25 mouse cellular contexts compared by ENCODE assay signal in the genomic region with DNA sequence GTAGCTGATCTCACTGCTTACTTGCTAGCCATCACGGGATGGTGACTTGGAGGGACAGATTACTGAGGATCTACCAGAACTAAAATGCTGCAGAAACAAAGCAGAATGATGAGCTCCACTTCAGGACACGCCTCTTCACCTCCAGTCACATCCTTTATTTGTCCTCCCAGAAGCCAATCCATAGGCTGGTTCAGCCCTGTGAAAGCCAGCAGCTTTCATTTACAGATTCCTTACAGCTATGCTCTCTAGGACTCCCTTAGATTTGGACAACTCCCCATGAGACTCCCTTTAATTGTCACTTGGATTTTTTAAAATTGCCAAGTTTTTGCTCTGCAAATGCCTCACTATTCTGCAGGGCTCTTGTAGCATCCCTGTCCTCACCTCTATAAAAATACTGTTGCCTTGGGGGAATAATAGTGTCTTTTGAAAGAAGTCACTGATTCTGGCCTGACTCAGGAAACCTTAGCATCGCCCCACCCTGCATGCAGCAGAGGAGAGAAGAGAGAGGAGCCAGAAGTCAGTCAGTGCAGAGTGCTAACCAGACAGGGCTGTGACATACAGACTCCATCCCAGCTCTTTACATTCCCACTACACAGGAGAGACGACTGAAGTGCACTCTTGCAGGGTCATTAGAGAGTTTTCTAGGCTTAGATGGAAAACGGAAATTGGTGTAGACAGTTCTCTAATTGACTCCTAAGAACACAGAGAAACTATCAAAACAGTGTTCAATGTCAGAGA. TPM values are rescaled to one million over a fixed set of nuclear protein-coding genes. Genes with fewer than 3 reads are reported as not detected.
DNase-seq lines count a peak whose midpoint lies in the region; ATAC-seq and TF ChIP-seq lines count a peak whose summit lies in the region.
"Had no signal": no experiment of that assay in that cellular context is flagged by ENCODE, and none has a peak within 500 bp of the region (broad histone marks: within the 10 kb centered on the region; RNA-seq: fewer than 3 reads in every experiment).

No protein-coding gene starts in this region.

- intact Hi-C loops in heart, adult 2 months (cut with DNase I) = no loop called here
- intact Hi-C loops in left cerebral cortex, postnatal 10 days (cut with DNase I) = loop anchor here (5.0 kb wide), 1 partner anchor 198 kb away; no protein-coding TSS in a partner anchor

- H3K79me2 ChIP-seq in heart, adult 2 months (replicated peaks; ENCODE audit: control insufficient read depth, insufficient read depth, low read length) = no peaks in the 10 kb centered on the region

- TF ChIP-seq POLR2A in heart, adult 2 months (IDR thresholded peaks at IDR 0.05; ENCODE audit: insufficient read depth, low read depth, low read length) = no peak

- H3K27ac ChIP-seq in midbrain, embryonic 12.5 days (replicated peaks) = peak overlapping the region; percentile 58
- no peak overlapping the region for H3K27ac ChIP-seq in midbrain, embryonic 11.5 days (ENCODE audit: low read depth, low read length)
- H3K27ac ChIP-seq in forebrain, embryonic 14.5 days (ENCODE audit: low read depth, low read length) = peak overlapping the region; percentile 22
- peak overlapping the region; percentile 79 for H3K27ac ChIP-seq in hindbrain, embryonic 14.5 days
- H3K27ac ChIP-seq in neural tube, embryonic 14.5 days (ENCODE audit: low read depth, low read length) = peak overlapping the region; percentile 44
- no peak overlapping the region for H3K27ac ChIP-seq in heart, adult 2 months
- H3K27ac ChIP-seq: kidney, postnatal 0 days; left cerebral cortex, adult 2 months; liver, embryonic 13.5 days; lung, embryonic 15.5 days; macrophage had no signal

- ATAC-seq in midbrain, embryonic 12.5 days (ENCODE audit: low FRiP score, low read depth) = no peak
- no peak for ATAC-seq in midbrain, embryonic 11.5 days (ENCODE audit: low FRiP score)
- 0 out of 2 replicates have a peak, but pooled peaks have one; percentile 27 for ATAC-seq in forebrain, embryonic 14.5 days
- ATAC-seq in hindbrain, embryonic 14.5 days (ENCODE audit: low FRiP score) = peak; percentile 48; the same call in 1 of the 2 replicates
- no peak for ATAC-seq in neural tube, embryonic 14.5 days (ENCODE audit: low read depth)

- no peak overlapping the region for H3K4me3 ChIP-seq in midbrain, embryonic 12.5 days
- no peak overlapping the region for H3K4me3 ChIP-seq in midbrain, embryonic 11.5 days (ENCODE audit: low read depth, low read length)
- H3K4me3 ChIP-seq in forebrain, embryonic 14.5 days (ENCODE audit: low read depth, low read length) = no peak overlapping the region
- no peak overlapping the region for H3K4me3 ChIP-seq in hindbrain, embryonic 14.5 days (replicated peaks; ENCODE audit: low read length)
- H3K4me3 ChIP-seq in neural tube, embryonic 14.5 days (ENCODE audit: low read depth, low read length) = no peak overlapping the region
- no peak overlapping the region for H3K4me3 ChIP-seq in heart, adult 2 months
- H3K4me3 ChIP-seq: heart, embryonic 12.5 days; left cerebral cortex, adult 2 months; liver, embryonic 13.5 days; lung, embryonic 15.5 days had no signal

- H3K27me3 ChIP-seq in midbrain, embryonic 12.5 days = no peaks in the 10 kb centered on the region
- no peaks in the 10 kb centered on the region for H3K27me3 ChIP-seq in midbrain, embryonic 11.5 days (ENCODE audit: control insufficient read depth, insufficient read depth, low read length)
- no peaks in the 10 kb centered on the region for H3K27me3 ChIP-seq in forebrain, embryonic 14.5 days (replicated peaks; ENCODE audit: control insufficient read depth, insufficient read depth, low read length)
- no peaks in the 10 kb centered on the region for H3K27me3 ChIP-seq in hindbrain, embryonic 14.5 days (ENCODE audit: control insufficient read depth, insufficient read depth, low read length)
- H3K27me3 ChIP-seq in neural tube, embryonic 14.5 days (ENCODE audit: control insufficient read depth, insufficient read depth, low read length) = no peaks in the 10 kb centered on the region
- H3K27me3 ChIP-seq in heart, adult 2 months (ENCODE audit: control insufficient read depth, insufficient read depth, low read length) = no peaks in the 10 kb centered on the region
- H3K27me3 ChIP-seq: heart, embryonic 12.5 days; liver, embryonic 13.5 days; lung, embryonic 15.5 days had no signal

- no peak for DNase-seq in midbrain, embryonic 11.5 days (ENCODE audit: low spot score, missing footprints)
- DNase-seq in forebrain, embryonic 14.5 days (ENCODE audit: low spot score) = peak; percentile 20
- no peak for DNase-seq in hindbrain, embryonic 14.5 days (ENCODE audit: low spot score)
- no peak for DNase-seq in heart, adult 2 months
- DNase-seq in left cerebral cortex, postnatal 10 days (ENCODE audit: extremely low spot score in 1 of 2, low spot score in 2 of 2) = no peak
- DNase-seq: cerebellum, postnatal 14 days; embryo, embryonic 11 days; gastrocnemius, postnatal 36 days; kidney, adult 11 months; liver, embryonic 13.5 days; spleen, adult 18-20 months had no signal

- H3K4me2 ChIP-seq in midbrain, embryonic 12.5 days (replicated peaks) = no peak overlapping the region
- H3K4me2 ChIP-seq in midbrain, embryonic 11.5 days = no peak overlapping the region
- H3K4me2 ChIP-seq in forebrain, embryonic 14.5 days (ENCODE audit: low read length) = no peak overlapping the region
- H3K4me2 ChIP-seq in hindbrain, embryonic 14.5 days (replicated peaks) = 0 out of 2 replicates have a peak overlapping the region, but pooled peaks have one; percentile 17
- H3K4me2 ChIP-seq in neural tube, embryonic 14.5 days (ENCODE audit: low read depth, low read length) = no peak overlapping the region
- H3K4me2 ChIP-seq: heart, embryonic 12.5 days; liver, embryonic 13.5 days; lung, embryonic 15.5 days had no signal

- no peak for TF ChIP-seq EP300 in heart, adult 2 months (IDR thresholded peaks at IDR 0.05; ENCODE audit: insufficient read depth, low read depth, low read length)

- 0 out of 2 replicates have a peak, but pooled peaks cover 3% of the 10 kb centered on the region for H3K36me3 ChIP-seq in midbrain, embryonic 12.5 days
- H3K36me3 ChIP-seq in midbrain, embryonic 11.5 days (ENCODE audit: control insufficient read depth, insufficient read depth, low read length) = no peaks in the 10 kb centered on the region
- H3K36me3 ChIP-seq in forebrain, embryonic 14.5 days (ENCODE audit: control insufficient read depth, insufficient read depth, low read length) = no peaks in the 10 kb centered on the region
- H3K36me3 ChIP-seq in hindbrain, embryonic 14.5 days (replicated peaks; ENCODE audit: control insufficient read depth, insufficient read depth) = peaks cover 7% of the 10 kb centered on the region; the same call in 1 of the 2 replicates
- no peaks in the 10 kb centered on the region for H3K36me3 ChIP-seq in neural tube, embryonic 14.5 days (ENCODE audit: control insufficient read depth, insufficient read depth, low read length)
- no peaks in the 10 kb centered on the region for H3K36me3 ChIP-seq in heart, adult 2 months (ENCODE audit: control insufficient read depth, insufficient read depth, low read length)
- H3K36me3 ChIP-seq: heart, embryonic 12.5 days; liver, embryonic 13.5 days; lung, embryonic 15.5 days had no signal

- 69% methylated on average over 5 of the region's 5 CpGs for WGBS in midbrain, embryonic 12.5 days
- WGBS in midbrain, embryonic 11.5 days = 73% methylated on average over 5 of the region's 5 CpGs
- WGBS in forebrain, embryonic 14.5 days = 58% methylated on average over 5 of the region's 5 CpGs
- WGBS in hindbrain, embryonic 14.5 days = 61% methylated on average over 5 of the region's 5 CpGs
- 68% methylated on average over 5 of the region's 5 CpGs for WGBS in neural tube, embryonic 14.5 days
- 71% methylated on average over 5 of the region's 5 CpGs for WGBS in heart, adult 2 months

- TF ChIP-seq CTCF in heart, adult 2 months (IDR thresholded peaks at IDR 0.05) = no peak

- H3K9ac ChIP-seq in midbrain, embryonic 12.5 days (replicated peaks) = no peak overlapping the region
- no peak overlapping the region for H3K9ac ChIP-seq in midbrain, embryonic 11.5 days (ENCODE audit: low read length)
- H3K9ac ChIP-seq in forebrain, embryonic 14.5 days (ENCODE audit: low read length) = 0 out of 2 replicates have a peak overlapping the region, but pooled peaks have one; percentile 10
- H3K9ac ChIP-seq in hindbrain, embryonic 14.5 days = peak overlapping the region; percentile 34; the same call in 1 of the 2 replicates
- H3K9ac ChIP-seq in neural tube, embryonic 14.5 days (replicated peaks; ENCODE audit: low read depth, low read length) = no peak overlapping the region
- no peak overlapping the region for H3K9ac ChIP-seq in heart, adult 2 months (ENCODE audit: low read depth, low read length)
- H3K9ac ChIP-seq: heart, embryonic 12.5 days; liver, embryonic 13.5 days; lung, embryonic 15.5 days had no signal

- H3K4me1 ChIP-seq in midbrain, embryonic 12.5 days = peaks cover 25% of the 10 kb centered on the region
- H3K4me1 ChIP-seq in midbrain, embryonic 11.5 days (ENCODE audit: control insufficient read depth, insufficient read depth, low read length) = peaks cover 2% of the 10 kb centered on the region; the same call in 1 of the 2 replicates
- H3K4me1 ChIP-seq in forebrain, embryonic 14.5 days (ENCODE audit: control insufficient read depth, insufficient read depth, low read length) = peaks cover 24% of the 10 kb centered on the region
- peaks cover 39% of the 10 kb centered on the region for H3K4me1 ChIP-seq in hindbrain, embryonic 14.5 days (replicated peaks; ENCODE audit: control insufficient read depth, insufficient read depth, low read length)
- peaks cover 14% of the 10 kb centered on the region; the same call in 1 of the 2 replicates for H3K4me1 ChIP-seq in neural tube, embryonic 14.5 days (ENCODE audit: control insufficient read depth, insufficient read depth, low read length)
- H3K4me1 ChIP-seq in heart, adult 2 months (ENCODE audit: control insufficient read depth, insufficient read depth, low read length) = no peaks in the 10 kb centered on the region
- H3K4me1 ChIP-seq: lung, embryonic 15.5 days had no signal

- no peaks in the 10 kb centered on the region for H3K9me3 ChIP-seq in midbrain, embryonic 12.5 days
- no peaks in the 10 kb centered on the region for H3K9me3 ChIP-seq in midbrain, embryonic 11.5 days (ENCODE audit: control insufficient read depth, low read length)
- H3K9me3 ChIP-seq in forebrain, embryonic 14.5 days (replicated peaks; ENCODE audit: control insufficient read depth, low read length) = no peaks in the 10 kb centered on the region
- no peaks in the 10 kb centered on the region for H3K9me3 ChIP-seq in hindbrain, embryonic 14.5 days (ENCODE audit: control insufficient read depth, low read length)
- H3K9me3 ChIP-seq in neural tube, embryonic 14.5 days (ENCODE audit: control insufficient read depth, low read length) = no peaks in the 10 kb centered on the region
- H3K9me3 ChIP-seq: G1E; heart, embryonic 12.5 days; liver, embryonic 13.5 days; lung, embryonic 15.5 days had no signal

RNA-seq across cellular contexts. Expression of gene Alkbh3, which starts 38.3 kb away (rescaled TPM):
- 50.1 and 55.8 TPM in 2 replicates for polyA plus RNA-seq in midbrain, embryonic 12.5 days (2016; fragmentation: Nextera tagmentation; extraction: Ambion mirVana)
- polyA plus RNA-seq in midbrain, embryonic 11.5 days (2014; fragmentation: Nextera tagmentation; extraction: Ambion mirVana) = 50.8 and 51.3 TPM in 2 replicates
- 47.5 and 52.2 TPM in 2 replicates for polyA plus RNA-seq in forebrain, embryonic 14.5 days (2014; fragmentation: Nextera tagmentation; extraction: Ambion mirVana)
- polyA plus RNA-seq in hindbrain, embryonic 14.5 days (2014; fragmentation: Nextera tagmentation; extraction: Ambion mirVana) = 43.2 and 52.6 TPM in 2 replicates
- 51.4 and 57.5 TPM in 2 replicates for polyA plus RNA-seq in neural tube, embryonic 14.5 days (2014; fragmentation: Nextera tagmentation; extraction: Ambion mirVana)
- total RNA-seq in heart, adult 2 months (2021) = 10 to 100 TPM; 47.5 to 53.5 TPM
- 54.3 and 73.2 TPM in 2 replicates for polyA plus RNA-seq in heart, adult 2 months (2012; rRNA removed)
- total RNA-seq in left cerebral cortex, postnatal 10 days (2021) = 10 to 100 TPM; 26.9 to 29.2 TPM

RNA-seq across cellular contexts. Expression of gene Gm27027, which starts 52.7 kb away (rescaled TPM):
- not detected in 2 replicates for polyA plus RNA-seq in midbrain, embryonic 12.5 days (2016; fragmentation: Nextera tagmentation; extraction: Ambion mirVana)
- not detected in 2 replicates for polyA plus RNA-seq in midbrain, embryonic 11.5 days (2014; fragmentation: Nextera tagmentation; extraction: Ambion mirVana)
- polyA plus RNA-seq in forebrain, embryonic 14.5 days (2014; fragmentation: Nextera tagmentation; extraction: Ambion mirVana) = not detected in 2 replicates
- not detected in 2 replicates for polyA plus RNA-seq in hindbrain, embryonic 14.5 days (2014; fragmentation: Nextera tagmentation; extraction: Ambion mirVana)
- not detected in 2 replicates for polyA plus RNA-seq in neural tube, embryonic 14.5 days (2014; fragmentation: Nextera tagmentation; extraction: Ambion mirVana)
- not detected for total RNA-seq in heart, adult 2 months (2021)
- not detected in 2 replicates for polyA plus RNA-seq in heart, adult 2 months (2012; rRNA removed)
- not detected for total RNA-seq in left cerebral cortex, postnatal 10 days (2021)
- total RNA-seq: G1E; heart, postnatal 25 days; layer of hippocampus, adult 18-20 months; left cerebral cortex, adult 2 months; monocyte, adult 5-6 weeks had no signal
- polyA plus RNA-seq: G1E; heart, embryonic 12.5 days; kidney, postnatal 0 days; limb, embryonic 11.5 days; liver, embryonic 13.5 days; lung, embryonic 15.5 days; macrophage; stomach, embryonic 14.5 days; thymus, postnatal 0 days had no signal

Comparison
In these comparisons a context has a peak if more than half of its experiments do, and no peak if none do; other contexts are left out.
1. H3K27ac ChIP-seq: peak in midbrain, embryonic 12.5 days (single experiment), forebrain, embryonic 14.5 days (single experiment), hindbrain, embryonic 14.5 days (single experiment) and neural tube, embryonic 14.5 days (single experiment); none in midbrain, embryonic 11.5 days (single experiment) and heart, adult 2 months (single experiment).
2. ATAC-seq: peak in forebrain, embryonic 14.5 days (single experiment) and hindbrain, embryonic 14.5 days (single experiment); none in midbrain, embryonic 12.5 days (single experiment), midbrain, embryonic 11.5 days (single experiment) and neural tube, embryonic 14.5 days (single experiment).
3. H3K9ac ChIP-seq: peak in forebrain, embryonic 14.5 days (single experiment) and hindbrain, embryonic 14.5 days (single experiment); none in midbrain, embryonic 12.5 days (single experiment), midbrain, embryonic 11.5 days (single experiment), neural tube, embryonic 14.5 days (single experiment) and heart, adult 2 months (single experiment).